Mouse (Mus musculus) left cerebral cortex, postnatal 36 days (tissue): ENCODE results near the gene Flcn. TPM values are rescaled to one million over a fixed set of nuclear protein-coding genes. Genes with fewer than 3 reads are reported as not detected.

ENCODE experiments used
- DNase-seq, 2 experiments: peaks; one replicate each; pipeline ENCODE4 v3.0.0; 2021 to 2022; ENCODE audit warnings: low spot score in 2 of 2, mixed read lengths in 1 of 2
- intact Hi-C: fragments of 180-260 bp; cut with DNase I; formaldehyde crosslinking; loops from one replicate; pipeline ENCODE4 v1.15.1; 2025
- total RNA-seq, 2 experiments: library from RNA; stranded (reverse); gene quantifications; 2 replicates each; pipeline ENCODE4 v1.2.3; 2021

Flcn gene
- total RNA-seq, 2 experiments from 2014 or later, result 48.6 to 48.9 TPM

DNA sequence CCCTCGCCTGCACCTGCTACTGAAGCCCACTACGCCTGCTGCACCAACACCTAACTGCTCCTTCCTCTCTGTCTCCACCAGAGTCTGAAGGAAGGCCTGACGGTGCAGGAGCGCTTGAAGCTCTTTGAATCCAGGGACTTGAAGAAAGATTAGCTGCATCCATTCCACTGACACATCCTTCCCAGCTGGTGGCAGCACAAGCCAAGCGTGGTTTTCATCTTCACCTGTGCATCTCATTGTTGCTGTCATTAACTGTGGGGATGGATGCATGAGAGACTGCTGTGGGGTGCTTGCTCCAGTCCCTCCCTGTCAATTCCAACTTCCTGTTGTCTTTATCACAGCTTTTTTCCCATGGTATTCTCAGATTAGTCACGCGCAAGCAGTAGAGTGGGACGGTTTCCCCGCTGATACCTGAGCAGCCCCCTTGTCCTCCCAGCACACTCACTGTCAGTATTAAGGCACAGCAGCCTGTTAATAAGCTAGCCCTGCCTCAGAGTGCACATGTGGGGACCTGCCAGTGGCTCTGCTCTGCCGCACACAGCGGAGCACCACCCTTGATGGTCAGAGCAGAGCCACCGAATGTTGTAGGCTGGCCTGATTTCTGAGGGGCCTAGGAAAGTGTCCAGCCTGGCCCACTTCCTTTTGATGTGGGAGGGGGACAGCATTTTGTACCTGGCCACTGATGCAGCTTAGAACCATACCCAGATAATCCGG lies 34.2 kb downstream of the Flcn start:
- intact Hi-C loops, result loop anchor here (5.0 kb wide), 1 partner anchor 153 kb away; no protein-coding TSS in a partner anchor
- no peak for DNase-seq

GRCm38 (mm10) chr11:59774522-59774921 lies 35.3 kb downstream of the Flcn start:
- intact Hi-C loops, result no loop called here
- DNase-seq, result no peak

DNA sequence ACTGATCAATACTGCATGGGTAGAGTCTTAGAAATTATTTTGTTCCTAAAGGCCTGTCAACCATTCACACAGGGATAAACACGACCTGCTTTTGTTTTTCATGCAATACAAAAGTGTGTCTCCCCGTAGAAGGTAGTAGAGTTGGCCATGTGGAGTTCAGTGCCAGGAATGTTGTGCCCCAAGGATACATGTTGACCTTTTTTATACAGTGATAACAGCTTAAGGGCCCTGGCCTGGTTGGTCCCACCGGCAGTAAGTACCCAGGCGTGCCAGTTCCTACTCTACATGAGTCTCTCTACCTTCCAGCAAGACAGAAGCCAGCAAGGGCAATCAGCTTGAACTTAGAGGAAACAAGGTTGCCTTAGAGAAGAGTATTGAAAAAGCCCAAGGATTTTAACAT lies 36.9 kb downstream of the Flcn start:
- intact Hi-C loops, result no loop called here
- no peak for DNase-seq

- DNase-seq, result no peak
- intact Hi-C loops, result no loop called here
Measured at GRCm38 (mm10) chr11:59772291-59772690, 37.5 kb downstream of the Flcn start.

GRCm38 (mm10) chr11:59770753-59771152 lies 39.1 kb downstream of the Flcn start:
- intact Hi-C loops, result no loop called here
- no peak for DNase-seq

DNA sequence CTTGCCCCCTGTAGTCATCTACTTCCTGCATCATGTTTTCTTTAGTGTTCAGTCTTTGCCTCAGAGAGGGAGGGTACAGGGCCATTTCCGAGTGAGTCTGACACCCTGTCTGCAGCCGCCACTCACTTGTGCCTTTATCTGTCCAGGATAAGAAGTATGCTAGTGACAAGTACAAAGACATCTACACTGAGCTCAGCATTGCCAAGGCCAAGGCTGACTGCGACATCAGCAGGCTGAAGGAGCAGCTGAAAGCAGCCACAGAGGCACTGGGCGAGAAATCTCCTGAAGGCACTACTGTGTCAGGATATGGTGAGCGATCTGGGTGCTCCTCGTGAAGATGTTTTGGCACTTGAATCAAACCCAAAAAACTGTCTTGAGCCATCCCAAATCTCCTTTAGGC lies 40.1 kb downstream of the Flcn start:
- no peak for DNase-seq
- intact Hi-C loops, result no loop called here

- no peak for DNase-seq
- intact Hi-C loops, result no loop called here
Measured at GRCm38 (mm10) chr11:59769307-59769706, 40.5 kb downstream of the Flcn start.

DNA sequence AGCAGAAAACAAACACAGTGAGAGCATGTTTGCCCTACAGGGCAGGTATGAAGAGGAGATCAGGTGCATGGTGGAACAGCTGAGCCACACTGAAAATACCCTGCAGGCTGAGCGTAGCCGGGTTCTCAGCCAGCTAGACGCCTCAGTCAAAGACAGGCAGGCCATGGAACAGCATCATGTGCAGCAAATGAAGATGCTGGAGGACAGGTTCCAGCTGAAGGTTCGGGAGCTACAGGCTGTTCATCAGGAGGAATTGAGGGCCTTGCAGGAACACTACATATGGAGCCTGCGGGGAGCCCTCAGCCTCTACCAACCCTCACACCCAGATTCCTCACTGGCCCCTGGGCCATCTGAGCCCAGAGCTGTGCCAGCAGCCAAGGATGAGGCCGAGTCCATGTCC lies 49.0 kb downstream of the Flcn start:
- no peak for DNase-seq
- intact Hi-C loops, result no loop called here

DNA sequence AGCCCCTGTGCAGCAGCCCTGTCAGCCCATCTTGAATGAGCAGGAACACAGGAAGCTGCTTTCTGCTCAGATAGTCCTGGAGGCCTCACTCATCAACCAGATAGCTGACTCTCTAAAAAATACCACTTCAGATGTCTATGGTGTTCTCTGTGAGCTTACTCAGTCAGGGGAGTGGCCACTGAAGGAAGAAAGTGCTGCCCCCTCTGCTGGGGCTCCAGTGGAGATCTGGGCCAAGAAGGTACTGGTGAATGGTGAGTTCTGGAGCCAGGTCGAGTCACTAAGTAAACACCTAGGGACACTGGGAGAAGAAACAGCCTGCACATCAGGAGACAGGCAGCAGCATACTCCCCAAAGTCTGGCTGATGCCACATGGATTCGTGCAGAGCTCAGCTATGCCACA lies 50.2 kb downstream of the Flcn start:
- intact Hi-C loops, result no loop called here
- DNase-seq, result no peak

DNA sequence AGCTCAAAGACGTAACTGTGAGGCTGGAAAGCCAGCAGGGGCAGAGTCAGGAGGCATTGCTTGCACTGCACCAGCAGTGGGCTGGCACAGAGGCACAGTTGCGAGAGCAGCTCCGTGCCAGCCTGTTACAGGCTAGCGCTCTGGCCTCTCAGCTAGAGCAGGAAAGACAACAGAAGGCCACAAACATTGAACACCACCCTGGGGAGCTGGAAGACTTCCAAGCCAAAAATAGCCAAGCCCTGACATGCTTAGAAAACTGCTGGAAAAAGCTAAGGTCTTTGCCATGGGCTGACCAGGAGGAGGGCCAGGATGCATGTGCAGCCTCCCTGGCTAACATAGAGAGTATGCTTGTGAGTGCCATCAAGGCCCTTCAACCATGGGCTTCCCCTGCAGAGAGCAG lies 50.6 kb downstream of the Flcn start:
- intact Hi-C loops, result no loop called here

DNA sequence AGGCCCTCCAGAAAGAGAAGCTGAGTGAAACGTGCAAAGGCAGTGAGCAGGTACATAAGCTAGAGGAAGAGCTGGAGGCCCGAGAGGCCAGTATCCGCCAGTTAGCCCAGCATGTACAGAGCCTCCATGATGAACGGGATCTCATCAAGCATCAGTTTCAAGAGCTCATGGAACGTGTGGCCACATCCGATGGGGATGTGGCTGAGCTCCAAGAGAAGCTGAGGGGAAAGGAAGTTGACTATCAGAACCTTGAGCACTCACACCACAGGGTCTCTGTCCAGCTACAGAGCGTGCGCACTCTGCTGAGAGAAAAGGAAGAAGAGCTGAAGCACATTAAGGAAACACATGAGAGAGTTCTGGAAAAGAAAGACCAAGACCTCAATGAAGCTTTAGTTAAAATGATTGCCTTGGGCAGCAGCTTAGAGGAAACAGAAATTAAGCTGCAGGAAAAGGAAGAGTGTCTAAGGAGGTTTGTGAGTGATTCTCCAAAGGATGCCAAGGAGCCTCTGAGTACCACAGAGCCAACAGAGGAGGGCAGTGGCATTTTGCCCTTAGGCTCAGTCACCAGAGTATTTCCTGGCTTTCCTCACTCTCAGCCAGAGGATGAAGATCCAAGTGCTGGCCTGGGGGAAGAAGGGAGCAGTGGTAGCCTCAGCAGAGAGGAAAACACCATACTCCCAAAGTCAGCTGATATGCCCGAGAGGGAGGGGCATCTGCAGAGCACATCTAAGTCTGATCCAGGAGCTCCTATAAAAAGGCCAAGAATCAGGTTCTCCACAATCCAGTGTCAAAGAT lies 51.4 kb downstream of the Flcn start:
- intact Hi-C loops, result no loop called here
- no peak for DNase-seq

More for the DNA sequence above, 50.6 kb downstream of the Flcn start:
- peak; percentile 32 to 49 for DNase-seq

GRCm38 (mm10) chr11:59756351-59756750 lies 53.5 kb downstream of the Flcn start:
- no peak for DNase-seq
- intact Hi-C loops, result no loop called here

GRCm38 (mm10) chr11:59754504-59754903 lies 55.3 kb downstream of the Flcn start:
- intact Hi-C loops, result no loop called here
- no peak for DNase-seq

DNA sequence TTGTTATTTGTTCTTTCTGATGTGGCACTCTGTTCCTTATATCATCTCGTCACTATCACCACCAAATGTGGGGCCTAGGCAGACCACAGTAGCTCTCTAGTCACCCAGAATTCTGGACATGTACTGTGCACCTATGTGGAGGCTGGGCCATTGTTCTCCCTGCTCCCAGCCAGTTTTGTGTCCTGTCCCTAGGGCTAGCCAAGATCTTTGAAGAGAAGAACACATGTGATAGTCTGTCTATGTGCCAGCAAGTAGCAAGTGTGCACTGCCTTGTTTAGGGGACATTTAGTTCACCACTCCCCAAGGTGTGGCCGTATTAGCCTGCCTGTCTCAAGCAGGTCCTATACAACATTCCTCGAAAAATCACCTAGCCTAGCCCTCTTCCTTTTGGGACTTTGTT lies 60.8 kb downstream of the Flcn start:
- DNase-seq, result no peak
- intact Hi-C loops, result loop anchor here (5.0 to 10.0 kb wide), 3 partner anchors 87 to 224 kb away; partner anchors contain the start of genes Mprip and Zkscan17

DNA sequence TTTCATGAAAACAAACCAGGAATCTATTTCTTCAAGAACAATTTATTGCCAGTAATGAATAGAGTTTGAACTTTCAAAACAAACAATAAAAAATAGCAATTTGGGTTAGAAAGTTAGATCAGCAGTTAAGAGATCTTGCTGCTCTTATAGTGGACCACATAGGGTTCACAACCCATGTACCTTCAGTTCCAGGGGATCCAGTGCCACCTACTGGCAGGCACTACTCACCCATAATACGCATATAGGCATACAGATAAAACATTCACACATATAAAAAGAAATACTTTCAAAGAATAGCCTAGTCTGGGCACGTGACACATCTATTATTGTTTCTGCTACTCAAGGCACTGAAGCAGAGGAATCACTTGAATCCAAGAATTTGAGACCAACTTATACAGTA lies 63.2 kb downstream of the Flcn start:
- DNase-seq, result no peak
- intact Hi-C loops, result loop anchor here (5.0 to 10.0 kb wide), 3 partner anchors 84 to 222 kb away; partner anchors contain the start of genes Mprip and Zkscan17

DNA sequence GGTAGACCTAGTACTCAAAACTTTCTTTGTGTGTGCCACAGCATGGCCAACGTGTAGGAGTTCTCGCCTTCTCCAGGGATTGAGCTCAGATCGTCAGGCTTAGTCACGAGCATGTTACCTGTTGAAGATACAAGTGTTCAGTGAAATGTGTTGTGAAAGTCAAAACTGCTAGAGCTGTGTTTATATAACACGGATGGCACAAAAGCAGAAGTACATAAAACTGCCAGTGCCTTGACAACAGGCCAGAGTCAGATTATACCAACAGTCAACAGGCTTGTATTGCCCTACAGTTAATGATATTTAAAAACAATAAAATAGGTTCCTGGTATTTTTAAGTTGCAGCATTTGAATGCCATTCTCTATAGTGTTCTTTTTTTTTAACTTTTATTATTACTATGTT lies 64.0 kb downstream of the Flcn start:
- intact Hi-C loops, result loop anchor here (5.0 to 10.0 kb wide), 3 partner anchors 84 to 221 kb away; partner anchors contain the start of genes Mprip and Zkscan17
- no peak for DNase-seq

DNA sequence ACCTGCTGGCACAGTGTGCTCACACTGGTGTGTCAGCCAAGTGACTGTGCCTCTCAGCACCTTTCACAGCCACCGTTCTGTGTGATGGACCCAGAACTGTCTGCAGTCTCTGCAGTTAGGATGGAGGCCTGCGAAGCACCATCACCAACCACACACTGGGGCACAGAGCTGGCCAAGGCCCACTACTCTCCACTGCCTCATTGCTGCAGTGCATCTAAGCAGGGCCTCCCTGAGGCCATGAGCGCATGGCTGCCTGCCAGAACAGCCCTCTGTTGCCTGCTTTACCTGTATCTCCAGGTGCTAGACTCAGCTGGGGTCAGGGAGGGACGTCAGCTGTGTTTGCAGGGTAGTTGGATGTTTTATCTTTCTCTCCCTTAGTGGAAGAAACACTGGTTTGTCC lies 65.4 kb downstream of the Flcn start:
- intact Hi-C loops, result loop anchor here (10.0 kb wide), 1 partner anchor 220 kb away; the partner anchor contains the start of gene Zkscan17
- DNase-seq, result no peak

DNA sequence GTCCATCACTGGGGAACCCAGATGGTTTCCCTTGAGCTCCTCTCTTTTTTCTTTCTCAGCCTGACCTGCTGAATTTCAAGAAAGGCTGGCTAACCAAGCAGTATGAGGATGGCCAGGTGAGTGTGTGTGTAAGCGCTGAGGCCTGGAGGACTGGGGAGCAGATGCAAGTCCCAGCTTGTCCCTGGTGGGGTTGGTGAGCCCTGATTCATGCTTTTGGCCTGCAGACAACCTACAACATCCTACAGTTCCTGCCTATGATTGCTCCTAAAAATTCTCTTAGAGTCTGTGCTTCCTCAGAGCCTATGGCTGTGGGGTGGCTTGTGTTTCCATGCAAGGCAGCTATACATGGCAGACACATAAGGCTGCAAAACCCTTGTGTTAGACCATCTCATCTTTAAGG lies 66.1 kb downstream of the Flcn start:
- intact Hi-C loops, result loop anchor here (10.0 kb wide), 1 partner anchor 219 kb away; the partner anchor contains the start of gene Zkscan17
- no peak for DNase-seq

GRCm38 (mm10) chr11:59743307-59743706 lies 66.5 kb downstream of the Flcn start:
- no peak for DNase-seq
- intact Hi-C loops, result loop anchor here (10.0 kb wide), 1 partner anchor 219 kb away; the partner anchor contains the start of gene Zkscan17

DNA sequence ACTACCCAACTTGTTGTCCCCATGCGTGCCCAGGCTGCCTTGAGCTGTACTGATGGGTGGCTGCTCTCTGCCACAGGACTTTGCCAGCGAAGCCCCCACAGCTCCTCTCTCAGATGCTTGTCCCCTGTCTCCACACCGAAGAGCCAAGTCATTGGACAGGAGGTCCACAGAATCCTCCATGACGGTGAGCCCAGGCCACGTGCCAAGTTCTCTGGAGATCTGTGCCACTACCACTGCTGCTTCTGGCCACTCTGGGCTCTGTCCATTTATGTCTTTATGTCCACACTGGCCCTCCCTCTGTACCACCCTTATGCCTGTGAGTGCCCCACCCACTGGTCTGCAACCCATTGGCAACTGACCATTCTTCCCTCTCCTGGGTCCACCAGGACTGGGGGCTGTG lies 67.9 kb downstream of the Flcn start:
- intact Hi-C loops, result loop anchor here (10.0 kb wide), 1 partner anchor 217 kb away; the partner anchor contains the start of gene Zkscan17

More for the DNA sequence above, 67.9 kb downstream of the Flcn start:
- DNase-seq, result no peak
